In the genomic region with DNA sequence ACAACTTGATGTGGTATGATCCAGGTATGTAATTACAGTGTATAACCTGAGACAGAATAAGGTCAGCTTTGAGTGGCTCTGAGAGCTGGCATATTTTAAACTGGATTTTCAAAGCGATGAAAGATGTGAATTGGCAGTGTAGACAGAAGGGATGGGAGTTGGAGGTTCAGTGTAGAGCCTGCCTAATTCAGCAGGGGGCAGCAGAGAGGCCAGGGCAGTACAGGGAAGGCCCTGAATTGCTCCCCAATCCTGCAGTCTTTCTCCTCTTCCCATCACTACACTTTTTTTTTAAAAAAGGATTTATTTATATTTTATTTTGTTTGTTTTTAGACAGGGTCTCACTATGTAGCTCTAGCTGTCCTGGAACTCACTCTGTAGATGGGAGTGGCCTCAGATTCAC, we compare ENCODE assay signal across 8 mouse cellular contexts. TPM values are rescaled to one million over a fixed set of nuclear protein-coding genes. Genes with fewer than 3 reads are reported as not detected.
A peak's percentile ranks its signal among the peaks of the same experiment; 100 is the strongest.
DNase-seq lines count a peak whose midpoint lies in the region; ATAC-seq and TF ChIP-seq lines count a peak whose summit lies in the region.

No protein-coding gene starts in this region.

- 78% methylated on average over 1 of the region's 1 CpGs for WGBS in hindbrain, embryonic 11.5 days
- 89% methylated on average over 1 of the region's 1 CpGs for WGBS in hindbrain, embryonic 10.5 days
- 74% methylated on average over 1 of the region's 1 CpGs for WGBS in lung, adult 2 months
- 91% methylated on average over 1 of the region's 1 CpGs for WGBS in midbrain, embryonic 10.5 days

- no peaks in the 10 kb centered on the region for H3K27me3 ChIP-seq in hindbrain, embryonic 11.5 days (ENCODE audit: control insufficient read depth, insufficient read depth, low read length)
- no peaks in the 10 kb centered on the region for H3K27me3 ChIP-seq in hindbrain, embryonic 10.5 days (ENCODE audit: insufficient read depth, poor library complexity, severe bottlenecking)
- H3K27me3 ChIP-seq in midbrain, embryonic 10.5 days (ENCODE audit: low read depth, poor library complexity, severe bottlenecking) = no peaks in the 10 kb centered on the region

- H3K9ac ChIP-seq in hindbrain, embryonic 11.5 days (ENCODE audit: low read depth, low read length) = no peak overlapping the region

- no peak overlapping the region for H3K4me3 ChIP-seq in hindbrain, embryonic 11.5 days (ENCODE audit: low read depth, low read length)
- H3K4me3 ChIP-seq in hindbrain, embryonic 10.5 days = no peak overlapping the region
- no peak overlapping the region for H3K4me3 ChIP-seq in lung, adult 2 months (replicated peaks; ENCODE audit: extremely low read depth, low read depth, low read length)
- no peak overlapping the region for H3K4me3 ChIP-seq in midbrain, embryonic 10.5 days

- no peaks in the 10 kb centered on the region for H3K4me1 ChIP-seq in hindbrain, embryonic 11.5 days (replicated peaks; ENCODE audit: control insufficient read depth, insufficient read depth, low read length)
- peaks cover 26% of the 10 kb centered on the region for H3K4me1 ChIP-seq in hindbrain, embryonic 10.5 days (replicated peaks)
- H3K4me1 ChIP-seq in lung, adult 2 months (ENCODE audit: control insufficient read depth, insufficient read depth, low read length) = peaks cover 6% of the 10 kb centered on the region
- H3K4me1 ChIP-seq in midbrain, embryonic 10.5 days = peaks cover 24% of the 10 kb centered on the region

- H3K4me2 ChIP-seq in hindbrain, embryonic 11.5 days (replicated peaks; ENCODE audit: low read depth, low read length) = no peak overlapping the region

- H3K36me3 ChIP-seq in hindbrain, embryonic 11.5 days (ENCODE audit: control insufficient read depth, insufficient read depth, low read length) = 0 out of 2 replicates have a peak, but pooled peaks cover 2% of the 10 kb centered on the region
- H3K36me3 ChIP-seq in hindbrain, embryonic 10.5 days = peaks cover 61% of the 10 kb centered on the region
- H3K36me3 ChIP-seq in midbrain, embryonic 10.5 days = peaks cover 59% of the 10 kb centered on the region

- ATAC-seq in hindbrain, embryonic 11.5 days (ENCODE audit: low FRiP score) = no peak

- TF ChIP-seq CTCF in lung, adult 2 months (IDR thresholded peaks at IDR 0.05; ENCODE audit: insufficient read depth, low read length) = peak; percentile 76

- DNase-seq in hindbrain, embryonic 11.5 days (ENCODE audit: low spot score) = peak; percentile 20
- DNase-seq in hindbrain, embryonic 10.5 days (ENCODE audit: low spot score) = no peak
- peak; percentile 66 to 67 for DNase-seq in B cell, adult 2 months
- DNase-seq in R1 (ENCODE audit: low read depth, low spot score) = peak; percentile 56
- DNase-seq in lung, adult 2 months = peak; percentile 34
- no peak for DNase-seq in midbrain, embryonic 10.5 days (ENCODE audit: low spot score)
- no peak for DNase-seq in Muller cell, postnatal 12 days (ENCODE audit: inconsistent ontology term)
- DNase-seq in left cerebral cortex, adult 9 months (ENCODE audit: low spot score in 2 of 2) = no peak

- H3K27ac ChIP-seq in hindbrain, embryonic 11.5 days (ENCODE audit: low read depth, low read length) = no peak overlapping the region
- H3K27ac ChIP-seq in hindbrain, embryonic 10.5 days = no peak overlapping the region
- H3K27ac ChIP-seq in midbrain, embryonic 10.5 days (replicated peaks) = no peak overlapping the region

- H3K9me3 ChIP-seq in hindbrain, embryonic 11.5 days (ENCODE audit: control insufficient read depth, low read length) = no peaks in the 10 kb centered on the region
- no peaks in the 10 kb centered on the region for H3K9me3 ChIP-seq in hindbrain, embryonic 10.5 days
- no peaks in the 10 kb centered on the region for H3K9me3 ChIP-seq in midbrain, embryonic 10.5 days (replicated peaks)

- no peak for TF ChIP-seq POLR2A in lung, adult 2 months (IDR thresholded peaks at IDR 0.05; ENCODE audit: borderline replicate concordance, extremely low read depth, low read depth, low read length)

RNA-seq across cellular contexts. Expression of gene Gm20517, which starts 2.6 kb away (rescaled TPM):
- 1.3 and 1.7 TPM in 2 replicates for polyA plus RNA-seq in hindbrain, embryonic 11.5 days (2014; fragmentation: Nextera tagmentation; extraction: Ambion mirVana)
- polyA plus RNA-seq in hindbrain, embryonic 10.5 days (2016; fragmentation: Nextera tagmentation; extraction: Ambion mirVana) = 1.9 and 2.1 TPM in 2 replicates
- 0.45 and 0.52 TPM in 2 replicates for polyA plus RNA-seq in lung, adult 2 months (2012; rRNA removed)
- 1.4 and 2.2 TPM in 2 replicates for polyA plus RNA-seq in midbrain, embryonic 10.5 days (2016; fragmentation: Nextera tagmentation; extraction: Ambion mirVana)

RNA-seq across cellular contexts. Expression of gene Med20, which starts 2.6 kb away (rescaled TPM):
- polyA plus RNA-seq in hindbrain, embryonic 11.5 days (2014; fragmentation: Nextera tagmentation; extraction: Ambion mirVana) = 44.6 and 44.8 TPM in 2 replicates
- 41.2 and 45.9 TPM in 2 replicates for polyA plus RNA-seq in hindbrain, embryonic 10.5 days (2016; fragmentation: Nextera tagmentation; extraction: Ambion mirVana)
- polyA plus RNA-seq in lung, adult 2 months (2012; rRNA removed) = 20.0 and 27.3 TPM in 2 replicates
- polyA plus RNA-seq in midbrain, embryonic 10.5 days (2016; fragmentation: Nextera tagmentation; extraction: Ambion mirVana) = 43.2 and 45.9 TPM in 2 replicates

RNA-seq across cellular contexts. Expression of gene Bysl, which starts 2.7 kb away (rescaled TPM):
- 30.8 and 31.0 TPM in 2 replicates for polyA plus RNA-seq in hindbrain, embryonic 11.5 days (2014; fragmentation: Nextera tagmentation; extraction: Ambion mirVana)
- 39.0 and 40.6 TPM in 2 replicates for polyA plus RNA-seq in hindbrain, embryonic 10.5 days (2016; fragmentation: Nextera tagmentation; extraction: Ambion mirVana)
- polyA plus RNA-seq in lung, adult 2 months (2012; rRNA removed) = 7.4 and 9.8 TPM in 2 replicates
- 41.2 and 41.9 TPM in 2 replicates for polyA plus RNA-seq in midbrain, embryonic 10.5 days (2016; fragmentation: Nextera tagmentation; extraction: Ambion mirVana)

RNA-seq across cellular contexts. Expression of gene Usp49, which starts 16.5 kb away (rescaled TPM):
- polyA plus RNA-seq in hindbrain, embryonic 11.5 days (2014; fragmentation: Nextera tagmentation; extraction: Ambion mirVana) = 8.7 and 9.1 TPM in 2 replicates
- polyA plus RNA-seq in hindbrain, embryonic 10.5 days (2016; fragmentation: Nextera tagmentation; extraction: Ambion mirVana) = 6.7 and 8.4 TPM in 2 replicates
- 6.4 and 6.7 TPM in 2 replicates for polyA plus RNA-seq in lung, adult 2 months (2012; rRNA removed)
- polyA plus RNA-seq in midbrain, embryonic 10.5 days (2016; fragmentation: Nextera tagmentation; extraction: Ambion mirVana) = 4.9 and 7.3 TPM in 2 replicates

Comparison
In these comparisons a context has a peak if more than half of its experiments do, and no peak if none do; other contexts are left out.
1. DNase-seq: peak in hindbrain, embryonic 11.5 days (single experiment), B cell, adult 2 months (2 of 2), R1 (single experiment) and lung, adult 2 months (single experiment); none in hindbrain, embryonic 10.5 days (single experiment), midbrain, embryonic 10.5 days (single experiment), Muller cell, postnatal 12 days (single experiment) and left cerebral cortex, adult 9 months (0 of 2).